Mouse (Mus musculus): ENCODE results near the gene Hnrnph2.

DNA sequence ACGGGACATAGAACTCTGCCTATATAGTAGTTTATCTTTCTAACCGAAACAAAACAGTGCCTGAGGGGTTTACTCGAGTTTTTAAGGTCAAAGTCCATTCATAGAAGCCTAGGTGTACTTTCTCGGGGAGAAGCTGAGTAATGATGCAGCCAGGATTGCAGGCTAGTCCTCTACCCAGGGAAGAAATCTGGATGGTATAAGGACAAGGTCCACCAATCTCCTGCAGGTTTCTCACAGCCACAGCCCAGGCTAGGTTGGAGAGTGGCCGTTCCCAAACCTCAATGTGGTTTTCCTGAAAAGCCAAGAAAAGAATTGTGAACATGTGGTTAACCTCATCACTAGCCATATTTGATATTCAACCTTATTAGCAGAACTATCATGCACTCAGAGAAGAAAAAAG is 11.1 kb upstream of the Hnrnph2 start:
- TF ChIP-seq POLR2A (IDR thresholded peaks at IDR 0.05; ENCODE audit: borderline replicate concordance, low read depth, low read length) (no peak), CTCF (IDR thresholded peaks at IDR 0.05; ENCODE audit: low read depth, low read length) (no peak)

Measured in bone marrow macrophage, adult 2 months (primary cell).